11 mouse cellular contexts compared by ENCODE assay signal in genomic region chr11:55084629-55085028, GRCm38 (mm10). TPM values are rescaled to one million over a fixed set of nuclear protein-coding genes. Genes with fewer than 3 reads are reported as not detected.
DNase-seq lines count a peak whose midpoint lies in the region; ATAC-seq lines count a peak whose summit lies in the region.
"Had no signal": no experiment of that assay in that cellular context is flagged by ENCODE, and none has a peak within 500 bp of the region (broad histone marks: within the 10 kb centered on the region; RNA-seq: fewer than 3 reads in every experiment).

No protein-coding gene starts in this region.

- no peak overlapping the region for H3K9ac ChIP-seq in heart, embryonic 15.5 days

- H3K27ac ChIP-seq in heart, embryonic 15.5 days: peak overlapping the region; percentile 96
- H3K27ac ChIP-seq: embryonic facial prominence, embryonic 10.5 days had no signal

- H3K4me3 ChIP-seq in heart, embryonic 15.5 days: no peak overlapping the region
- H3K4me3 ChIP-seq: embryonic facial prominence, embryonic 10.5 days had no signal

- H3K4me2 ChIP-seq in heart, embryonic 15.5 days: no peak overlapping the region

- H3K9me3 ChIP-seq in heart, embryonic 15.5 days (replicated peaks): no peaks in the 10 kb centered on the region
- H3K9me3 ChIP-seq: embryonic facial prominence, embryonic 10.5 days had no signal

- intact Hi-C loops in gastrocnemius, postnatal 14 days (cut with DNase I; ENCODE audit: low total_unique reads): loop anchor here (5.0 to 10.0 kb wide), 2 partner anchors 42 to 90 kb away; no protein-coding TSS in a partner anchor

- no peaks in the 10 kb centered on the region for H3K27me3 ChIP-seq in heart, embryonic 15.5 days

- WGBS in heart, embryonic 15.5 days: 47% methylated on average over 4 of the region's 4 CpGs

- H3K4me1 ChIP-seq in heart, embryonic 15.5 days (replicated peaks): peaks cover 14% of the 10 kb centered on the region
- H3K4me1 ChIP-seq: embryonic facial prominence, embryonic 10.5 days had no signal

- no peaks in the 10 kb centered on the region for H3K36me3 ChIP-seq in heart, embryonic 15.5 days
- H3K36me3 ChIP-seq: embryonic facial prominence, embryonic 10.5 days had no signal

- ATAC-seq in heart, embryonic 15.5 days (replicated peaks; ENCODE audit: insufficient number of reproducible peaks, insufficient read depth, low FRiP score, low read depth): no peak
- no peak for ATAC-seq in megakaryocyte-erythroid progenitor cell, adult 5-6 weeks (replicated peaks; ENCODE audit: low FRiP score, low TSS enrichment, poor library complexity, severe bottlenecking)
- ATAC-seq: intestine, embryonic 16.5 days had no signal

- DNase-seq in gastrocnemius, adult 18-20 months (ENCODE audit: low spot score): peak; percentile 32
- no peak for DNase-seq in gastrocnemius, postnatal 14 days
- peak; percentile 35 to 40 for DNase-seq in kidney, postnatal 36 days
- DNase-seq in kidney, adult 9 months: no peak
- DNase-seq in thymus, postnatal 0 days (ENCODE audit: low spot score): no peak
- no peak for DNase-seq in urinary bladder, adult 18-20 months (ENCODE audit: low spot score in 2 of 2)
- DNase-seq: cerebellum, adult 9-10 months had no signal

RNA-seq across cellular contexts. Expression of gene Ccdc69, which starts 6.7 kb away (rescaled TPM):
- total RNA-seq in gastrocnemius, adult 18-20 months (2021): 1 to 10 TPM; 3.0 to 3.3 TPM
- 10 to 100 TPM in 1 of 2 experiments, 1 to 10 TPM in 1; 7.8 to 14.0 TPM for total RNA-seq in gastrocnemius, postnatal 14 days (2021)
- 17.6 and 21.4 TPM in 2 replicates for polyA plus RNA-seq in heart, embryonic 15.5 days (2015; fragmentation: Nextera tagmentation; extraction: Ambion mirVana)
- polyA plus RNA-seq in thymus, postnatal 0 days (2015; fragmentation: Nextera tagmentation; extraction: Ambion mirVana): 25.4 and 26.8 TPM in 2 replicates
- total RNA-seq in megakaryocyte-erythroid progenitor cell, adult 5-6 weeks (2014; fragmentation: Nextera tagmentation): 4.8 and 8.8 TPM in 2 replicates
- 9.6 and 15.9 TPM in 2 replicates for total RNA-seq in megakaryocyte-erythroid progenitor cell, adult 5-6 weeks (2017)

RNA-seq across cellular contexts. Expression of gene Gm2a, which starts 13.3 kb away (rescaled TPM):
- total RNA-seq in gastrocnemius, adult 18-20 months (2021): 1 to 10 TPM; 8.2 TPM
- 1 to 10 TPM; 9.0 to 9.9 TPM for total RNA-seq in gastrocnemius, postnatal 14 days (2021)
- polyA plus RNA-seq in heart, embryonic 15.5 days (2015; fragmentation: Nextera tagmentation; extraction: Ambion mirVana): 33.6 and 40.7 TPM in 2 replicates
- 27.4 and 30.4 TPM in 2 replicates for polyA plus RNA-seq in thymus, postnatal 0 days (2015; fragmentation: Nextera tagmentation; extraction: Ambion mirVana)
- total RNA-seq in megakaryocyte-erythroid progenitor cell, adult 5-6 weeks (2014; fragmentation: Nextera tagmentation): 6.2 and 8.6 TPM in 2 replicates
- total RNA-seq in megakaryocyte-erythroid progenitor cell, adult 5-6 weeks (2017): 9.0 and 16.7 TPM in 2 replicates

RNA-seq across cellular contexts. Expression of gene Anxa6, which starts 51.4 kb away (rescaled TPM):
- 100 to 1,000 TPM; 169 to 174 TPM for total RNA-seq in gastrocnemius, adult 18-20 months (2021)
- 100 to 1,000 TPM; 222 to 236 TPM for total RNA-seq in gastrocnemius, postnatal 14 days (2021)
- polyA plus RNA-seq in heart, embryonic 15.5 days (2015; fragmentation: Nextera tagmentation; extraction: Ambion mirVana): 315 and 367 TPM in 2 replicates
- polyA plus RNA-seq in thymus, postnatal 0 days (2015; fragmentation: Nextera tagmentation; extraction: Ambion mirVana): 131 TPM in 2 replicates
- total RNA-seq in megakaryocyte-erythroid progenitor cell, adult 5-6 weeks (2014; fragmentation: Nextera tagmentation): 18.3 and 28.5 TPM in 2 replicates
- 25.3 and 26.7 TPM in 2 replicates for total RNA-seq in megakaryocyte-erythroid progenitor cell, adult 5-6 weeks (2017)

Comparison
In these comparisons a context has a peak if more than half of its experiments do, and no peak if none do; other contexts are left out.
1. DNase-seq: peak in gastrocnemius, adult 18-20 months (single experiment) and kidney, postnatal 36 days (2 of 2); none in gastrocnemius, postnatal 14 days (single experiment), kidney, adult 9 months (single experiment), thymus, postnatal 0 days (single experiment) and urinary bladder, adult 18-20 months (0 of 2).
2. RNA of gene Anxa6, which starts 51.4 kb away (total RNA-seq): 222 to 236 TPM in gastrocnemius, postnatal 14 days and 169 to 174 TPM in gastrocnemius, adult 18-20 months; 18.3 to 28.5 TPM in megakaryocyte-erythroid progenitor cell, adult 5-6 weeks; every median in the first group is over 4 times any median in the second.